ENCODE assay signal across 8 mouse cellular contexts in genomic region chr2:70568198-70568941, GRCm38 (mm10). TPM values are rescaled to one million over a fixed set of nuclear protein-coding genes. Genes with fewer than 3 reads are reported as not detected.
A peak's percentile ranks its signal among the peaks of the same experiment; 100 is the strongest.
DNase-seq lines count a peak whose midpoint lies in the region; ATAC-seq and TF ChIP-seq lines count a peak whose summit lies in the region.

No protein-coding gene starts in this region.

- no peaks in the 10 kb centered on the region for H3K36me3 ChIP-seq in intestine, embryonic 14.5 days (ENCODE audit: control insufficient read depth, insufficient read depth, low read length)

- ATAC-seq in intestine, embryonic 14.5 days (replicated peaks; ENCODE audit: low FRiP score, low TSS enrichment, low read depth), result no peak

- peak overlapping the region; percentile 55 for H3K4me2 ChIP-seq in intestine, embryonic 14.5 days (ENCODE audit: low read length)

- no peak for TF ChIP-seq POLR2A in cortical plate, adult 2 months (IDR thresholded peaks at IDR 0.05; ENCODE audit: extremely low read depth, insufficient read depth, low read length)

- peak overlapping the region; percentile 9; the same call in 1 of the 2 replicates for H3K4me3 ChIP-seq in cortical plate, adult 2 months (ENCODE audit: insufficient read depth, low read length)
- H3K4me3 ChIP-seq in intestine, embryonic 14.5 days (ENCODE audit: low read depth, low read length), result peak overlapping the region; percentile 27

- no peaks in the 10 kb centered on the region for H3K4me1 ChIP-seq in cortical plate, adult 2 months (ENCODE audit: control insufficient read depth, insufficient read depth, low read length)
- H3K4me1 ChIP-seq in intestine, embryonic 14.5 days (replicated peaks; ENCODE audit: control insufficient read depth, insufficient read depth, low read length), result peaks cover 7% of the 10 kb centered on the region; the same call in 1 of the 2 replicates

- no peak for TF ChIP-seq CTCF in cortical plate, adult 2 months (IDR thresholded peaks at IDR 0.05; ENCODE audit: extremely low read depth, insufficient read depth, low read length)

- H3K9me3 ChIP-seq in intestine, embryonic 14.5 days (ENCODE audit: control insufficient read depth, low read length), result no peaks in the 10 kb centered on the region

- peak overlapping the region; percentile 10; the same call in 1 of the 2 replicates for H3K9ac ChIP-seq in intestine, embryonic 14.5 days (ENCODE audit: low read length)

- DNase-seq in kidney, adult 18-20 months, result peak; percentile 7
- no peak for DNase-seq in kidney, adult 8-10 months
- peak; percentile 69 for DNase-seq in intestine, embryonic 14.5 days (ENCODE audit: low spot score)
- DNase-seq in neural tube, embryonic 10.5 days (ENCODE audit: extremely low spot score, low spot score), result peak; percentile 57
- no peak for DNase-seq in cerebellum, postnatal 25 days
- DNase-seq in right cerebral cortex, postnatal 36 days (ENCODE audit: low spot score in 2 of 2), result no peak
- no peak for DNase-seq in cerebellum, adult 11 months

- WGBS in intestine, embryonic 14.5 days, result 1% methylated on average over 34 of the region's 34 CpGs

- H3K27me3 ChIP-seq in intestine, embryonic 14.5 days (replicated peaks; ENCODE audit: control insufficient read depth, insufficient read depth, low read length), result peaks cover 92% of the 10 kb centered on the region

- H3K27ac ChIP-seq in cortical plate, adult 2 months (ENCODE audit: insufficient read depth, low read length), result no peak overlapping the region
- no peak overlapping the region for H3K27ac ChIP-seq in intestine, embryonic 14.5 days (ENCODE audit: low read depth)

RNA-seq across cellular contexts. Expression of gene Gad1, which starts 15.5 kb away (rescaled TPM):
- 310 and 343 TPM in 2 replicates for polyA plus RNA-seq in cortical plate, adult 2 months (2012; rRNA removed)
- polyA plus RNA-seq in intestine, embryonic 14.5 days (2014; fragmentation: Nextera tagmentation; extraction: Ambion mirVana), result 0.16 TPM in 1 of 2 replicates, not detected in the other

RNA-seq across cellular contexts. Expression of gene Erich2, which starts 59.8 kb away (rescaled TPM):
- 0.44 and 1.3 TPM in 2 replicates for polyA plus RNA-seq in cortical plate, adult 2 months (2012; rRNA removed)
- polyA plus RNA-seq in intestine, embryonic 14.5 days (2014; fragmentation: Nextera tagmentation; extraction: Ambion mirVana), result 0.88 and 1.9 TPM in 2 replicates

Comparison
In these comparisons a context has a peak if more than half of its experiments do, and no peak if none do; other contexts are left out.
1. DNase-seq: peak in kidney, adult 18-20 months (single experiment), intestine, embryonic 14.5 days (single experiment) and neural tube, embryonic 10.5 days (single experiment); none in kidney, adult 8-10 months (0 of 2), cerebellum, postnatal 25 days (0 of 2), right cerebral cortex, postnatal 36 days (0 of 2) and cerebellum, adult 11 months (single experiment).
2. RNA of gene Gad1, which starts 15.5 kb away (polyA plus RNA-seq): 310 to 343 TPM in cortical plate, adult 2 months; 0.16 TPM in intestine, embryonic 14.5 days; every median in the first group is over 100 times any median in the second.